Mouse (Mus musculus) WW6 (cell line): ENCODE measurements around the gene Mgll.
A peak's percentile ranks its signal among the peaks of the same experiment; 100 is the strongest.

Source experiments
- DNase-seq: peaks from one replicate; pipeline ENCODE4 v3.0.0-alpha.2; 2013; ENCODE audit warnings: low read depth, low spot score

Mgll gene

DNA sequence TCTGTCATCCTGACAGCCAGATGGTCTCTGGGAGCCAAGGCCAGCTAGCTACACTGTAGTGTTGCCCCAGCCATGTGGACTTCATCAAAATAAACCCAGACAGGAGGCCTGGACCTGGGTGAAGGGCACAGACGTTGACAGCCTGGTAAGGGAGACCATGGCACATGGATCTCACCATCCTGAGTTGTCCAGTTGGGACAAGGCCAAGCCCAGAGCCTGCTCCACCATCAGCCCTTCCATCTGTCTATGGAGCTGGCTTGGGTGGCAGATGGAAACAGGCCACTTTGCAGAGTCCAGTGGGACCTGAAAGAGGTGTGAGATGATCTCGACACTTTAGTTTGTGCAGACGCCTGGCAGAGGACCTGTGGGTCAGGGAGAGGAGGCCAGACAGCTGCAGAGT is 76.5 kb downstream of the Mgll start:
- no peak for DNase-seq

DNA sequence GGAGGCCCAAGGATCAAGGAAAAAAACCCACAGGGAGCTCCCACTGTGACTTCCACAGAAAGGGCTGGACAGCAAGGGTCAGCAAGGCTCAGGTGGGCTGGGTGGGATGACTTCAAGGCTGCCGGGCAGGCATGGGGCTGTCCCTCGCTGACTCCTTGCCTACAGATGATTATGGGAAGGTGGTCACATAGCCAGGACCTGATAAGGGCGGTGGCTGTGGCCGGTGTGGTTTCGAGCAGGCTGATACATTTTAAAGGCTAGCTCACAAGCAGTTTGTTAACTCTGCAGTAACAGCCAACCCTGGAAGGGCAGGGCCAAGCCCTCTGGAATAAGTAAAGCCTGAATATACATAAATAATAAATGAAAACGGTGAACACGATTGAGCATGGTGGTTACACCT is 78.8 kb downstream of the Mgll start:
- no peak for DNase-seq

DNA sequence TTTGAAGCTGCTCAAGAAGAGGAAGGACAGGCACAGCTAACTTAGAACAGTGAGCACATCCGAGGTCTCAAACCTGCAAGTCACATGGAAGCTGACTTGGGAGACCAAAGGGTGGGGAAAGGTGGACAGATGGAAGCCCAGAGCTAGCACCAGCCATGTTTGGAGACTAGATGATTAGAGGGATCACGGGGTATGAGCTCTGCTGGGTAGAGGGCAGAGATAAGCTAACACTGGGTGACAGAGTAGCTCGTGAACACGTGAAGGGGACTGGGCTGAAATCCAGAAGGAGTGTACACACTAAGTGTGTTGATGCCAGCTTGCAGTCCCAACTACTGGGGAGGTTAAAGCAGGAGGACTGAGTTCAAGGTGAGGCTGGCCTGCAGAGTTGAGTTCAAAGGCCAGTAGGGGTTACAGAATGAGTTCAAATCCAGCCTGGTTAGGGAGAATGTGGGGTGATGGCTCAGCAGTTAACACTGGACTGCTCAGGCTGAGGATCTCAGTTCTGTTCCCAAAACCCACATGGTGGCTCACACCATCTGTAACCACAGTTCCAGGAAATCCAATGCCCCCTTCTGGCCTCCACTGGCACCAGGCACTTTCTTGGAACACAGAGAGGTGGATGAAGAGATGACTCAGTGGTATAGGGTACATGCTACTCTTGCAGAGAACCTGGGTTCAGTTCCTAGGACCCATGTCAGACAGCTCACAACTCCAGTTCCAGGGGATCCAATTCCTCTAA is 79.9 kb downstream of the Mgll start:
- no peak for DNase-seq

DNA sequence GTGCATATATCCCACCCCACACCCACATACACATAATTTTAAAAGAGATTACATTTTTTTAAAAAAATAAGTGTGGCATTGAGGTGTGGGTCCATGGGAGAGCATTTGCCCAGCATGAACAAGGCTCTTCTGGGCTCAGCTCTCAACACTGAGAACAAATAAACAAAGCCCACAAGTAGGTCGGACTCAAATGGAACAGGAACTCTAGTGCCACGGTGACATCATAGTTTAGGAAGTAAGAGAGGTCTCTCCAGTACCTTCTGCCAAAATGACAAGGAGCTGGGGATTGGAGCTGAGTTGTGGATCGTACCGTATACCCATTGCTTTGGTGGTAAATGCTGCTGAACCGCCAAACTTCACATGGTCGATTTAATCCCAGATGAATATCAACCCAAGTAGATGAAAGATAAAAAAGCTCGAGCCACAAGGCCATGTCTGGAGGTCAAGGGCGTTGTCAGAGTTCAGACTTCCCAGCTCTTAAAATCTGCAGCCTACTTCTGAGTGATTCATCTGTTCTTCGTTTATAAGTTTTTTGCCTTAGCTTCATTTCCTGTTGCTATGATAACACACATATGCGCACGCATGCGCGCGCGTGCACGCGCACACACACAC is 80.9 kb downstream of the Mgll start:
- no peak for DNase-seq

DNA sequence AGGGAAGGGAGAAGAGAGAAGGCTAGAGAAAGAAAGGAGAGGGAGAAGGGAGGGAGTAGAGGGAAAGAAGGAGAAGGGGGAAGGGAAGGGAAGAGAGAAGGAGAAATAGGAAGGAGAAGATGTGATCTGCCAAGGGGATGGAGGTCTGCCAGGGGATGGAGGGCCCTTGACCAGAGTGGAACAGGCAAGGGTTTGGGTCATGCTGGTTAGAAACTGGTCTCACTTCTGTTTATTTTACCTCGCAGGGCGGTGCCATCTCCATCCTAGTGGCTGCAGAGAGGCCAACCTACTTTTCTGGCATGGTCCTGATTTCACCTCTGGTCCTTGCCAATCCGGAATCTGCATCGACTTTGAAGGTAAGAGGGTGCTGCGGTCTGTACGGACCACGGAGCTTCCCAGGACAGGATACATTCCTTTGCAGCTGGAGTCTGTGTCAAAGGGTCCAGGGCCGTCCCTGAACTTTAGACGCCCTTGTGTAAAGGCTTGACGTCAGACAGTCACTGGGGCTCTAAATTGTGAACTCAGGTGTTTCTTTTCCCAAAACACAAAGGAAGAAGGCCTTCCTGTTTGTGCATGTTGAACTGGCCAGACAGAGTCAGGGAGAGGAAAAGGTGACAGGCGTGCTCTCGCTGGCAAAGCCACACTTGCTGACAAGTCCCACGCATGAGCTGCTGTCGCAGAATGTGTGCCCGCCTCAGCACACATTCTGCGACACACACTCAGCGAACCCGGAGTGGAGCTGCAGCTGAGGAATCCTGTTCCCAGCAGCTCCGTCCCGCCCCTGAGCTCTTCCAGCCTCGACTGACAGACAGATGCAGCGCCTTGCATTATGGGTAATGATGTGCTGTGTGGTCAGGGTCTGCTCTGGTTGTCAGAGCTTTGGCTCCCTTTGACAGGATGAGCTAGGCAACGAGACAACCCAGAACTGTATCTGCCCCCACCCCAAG is 85.2 kb downstream of the Mgll start:
- no peak for DNase-seq

DNA sequence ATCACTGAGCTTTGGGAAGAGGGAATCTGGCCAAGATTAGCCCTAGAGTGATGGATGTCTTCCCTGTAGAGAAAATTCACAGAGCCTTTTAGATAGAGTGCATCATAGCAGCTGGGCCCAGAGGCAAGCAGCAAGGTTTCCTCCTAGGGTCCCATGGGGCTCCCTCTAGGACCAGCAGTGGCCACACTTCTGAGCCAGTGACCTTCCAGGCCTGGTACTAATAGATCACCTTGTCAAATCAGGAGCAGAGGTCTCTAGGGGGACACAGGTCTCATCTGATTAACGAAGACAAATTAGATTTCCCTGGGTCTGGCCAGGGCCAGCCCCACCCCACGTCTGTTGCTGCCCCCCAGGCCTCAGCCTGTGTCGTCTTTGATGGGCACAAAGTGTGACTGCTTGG is 86.1 kb downstream of the Mgll start:
- DNase-seq = no peak

DNA sequence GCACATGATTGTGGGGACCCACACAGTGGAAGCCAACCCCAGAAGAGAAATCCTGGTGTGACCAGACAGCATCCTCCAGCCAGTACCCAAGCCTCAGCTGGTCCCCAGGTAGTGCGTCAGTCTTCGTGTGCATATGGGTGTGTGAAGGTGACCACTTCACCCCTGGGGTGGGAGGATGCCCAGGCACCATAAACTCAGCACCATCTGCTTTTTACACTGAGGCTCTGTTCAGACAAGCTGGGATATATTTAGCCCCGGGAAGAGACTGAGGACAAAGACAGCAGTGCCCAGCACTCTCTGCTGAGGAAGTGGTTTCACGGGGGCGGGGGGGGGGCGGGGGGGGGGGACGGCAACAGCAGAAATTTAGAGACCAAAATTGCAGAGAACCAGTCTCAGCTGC is 87.2 kb downstream of the Mgll start:
- DNase-seq = no peak

DNA sequence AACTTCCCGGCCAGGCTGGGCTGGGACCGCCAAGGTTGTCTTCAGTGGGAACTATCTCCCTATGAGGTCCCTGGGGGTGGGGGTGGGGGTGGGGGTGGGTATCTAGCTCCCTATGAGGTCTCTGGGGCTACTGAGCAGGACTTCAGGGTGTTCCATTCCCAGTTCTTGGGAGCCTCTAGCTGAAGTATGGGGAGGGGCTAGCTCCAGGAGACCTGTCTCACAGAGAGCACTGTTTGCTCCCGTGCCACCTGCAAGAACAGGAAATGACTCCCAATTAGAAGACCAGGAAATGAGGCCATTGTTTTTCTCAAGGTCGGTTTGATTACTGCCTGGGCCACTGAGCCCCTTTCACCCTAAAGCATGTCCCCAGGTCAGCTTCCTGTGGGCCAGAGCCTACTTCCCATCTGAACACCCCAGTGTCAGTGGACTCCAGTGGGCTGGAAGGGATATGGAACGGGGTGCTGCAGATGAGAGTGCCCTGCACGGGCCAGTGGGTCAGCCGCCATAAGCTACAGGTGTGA is 87.7 kb downstream of the Mgll start:
- no peak for DNase-seq

DNA sequence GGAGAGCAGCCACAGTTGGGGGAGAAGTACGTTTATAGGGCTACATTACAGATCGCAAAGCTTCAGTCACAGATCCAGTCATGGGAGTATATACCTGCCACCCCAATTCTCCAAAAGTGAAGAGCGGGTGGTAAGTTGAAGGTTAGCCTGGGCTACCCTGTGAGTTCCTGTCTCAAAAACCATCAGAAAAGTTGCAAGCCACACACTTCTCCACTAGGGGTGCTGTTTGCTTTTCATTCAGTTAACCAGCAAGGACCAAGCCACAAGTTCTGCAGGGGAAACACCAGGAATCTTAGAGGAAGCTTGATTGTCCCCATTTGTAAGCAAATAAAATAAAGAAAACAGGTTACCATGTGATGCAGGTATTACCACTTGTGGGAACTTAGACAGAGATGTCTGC is 88.7 kb downstream of the Mgll start:
- DNase-seq = peak; percentile 36

DNA sequence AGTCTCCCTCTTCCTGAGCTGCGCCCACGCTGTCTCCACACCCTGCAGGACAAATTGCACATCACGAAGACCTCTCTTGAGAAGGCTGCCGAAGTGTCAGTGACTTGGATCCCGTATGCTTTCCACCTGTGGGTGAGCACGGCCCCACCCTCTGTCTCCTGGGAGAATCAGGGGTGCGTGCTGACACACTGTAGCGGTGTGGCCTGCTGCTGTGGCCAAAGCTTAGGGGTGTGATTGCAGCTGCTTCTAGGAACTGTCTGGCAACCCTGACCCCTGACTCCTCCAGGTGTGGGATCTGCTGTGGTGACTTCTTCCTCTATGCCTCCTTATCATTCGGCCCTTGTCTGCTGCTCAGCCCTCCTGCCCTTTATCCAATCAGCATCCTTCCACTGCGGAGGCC is 89.6 kb downstream of the Mgll start:
- DNase-seq = no peak

DNA sequence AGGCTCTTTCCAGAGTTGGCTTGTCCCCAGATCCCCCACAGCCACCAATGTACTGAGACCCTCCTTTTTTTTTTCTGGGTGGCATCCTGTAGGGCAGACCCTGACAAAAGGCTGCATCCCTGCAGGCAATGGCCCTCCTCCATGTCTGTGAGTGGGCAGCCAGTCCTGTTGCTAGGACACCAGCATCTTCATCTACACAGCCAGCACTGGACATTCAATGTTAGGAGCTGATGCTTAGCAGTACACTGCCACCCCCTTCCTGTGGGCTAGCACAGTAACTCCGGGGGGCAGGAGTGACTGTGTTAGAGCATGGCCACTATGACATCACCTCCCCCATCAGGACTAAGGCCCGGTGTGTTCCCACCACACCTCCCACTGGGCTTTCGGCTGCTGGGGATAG is 90.8 kb downstream of the Mgll start:
- DNase-seq = no peak

DNA sequence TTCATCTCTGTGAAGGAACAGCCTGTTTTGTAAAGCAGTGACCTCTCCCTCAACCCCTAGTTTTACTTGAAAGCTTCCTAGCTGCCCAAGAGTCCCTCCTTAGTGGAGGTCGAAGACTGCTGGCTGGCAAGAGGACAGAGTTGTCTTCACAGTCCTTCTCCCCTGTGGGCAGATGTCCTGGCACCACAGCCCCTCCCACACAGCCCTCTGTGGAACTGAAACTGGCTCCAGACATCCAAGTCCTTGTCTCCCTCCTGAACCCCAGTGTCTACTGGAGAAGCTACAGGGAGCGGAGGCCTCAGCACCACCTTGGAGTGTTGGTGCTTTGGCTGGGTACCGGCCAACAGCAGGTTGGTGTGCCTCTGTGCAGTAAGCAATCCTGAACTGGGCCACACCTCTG is 91.3 kb downstream of the Mgll start:
- DNase-seq = no peak

DNA sequence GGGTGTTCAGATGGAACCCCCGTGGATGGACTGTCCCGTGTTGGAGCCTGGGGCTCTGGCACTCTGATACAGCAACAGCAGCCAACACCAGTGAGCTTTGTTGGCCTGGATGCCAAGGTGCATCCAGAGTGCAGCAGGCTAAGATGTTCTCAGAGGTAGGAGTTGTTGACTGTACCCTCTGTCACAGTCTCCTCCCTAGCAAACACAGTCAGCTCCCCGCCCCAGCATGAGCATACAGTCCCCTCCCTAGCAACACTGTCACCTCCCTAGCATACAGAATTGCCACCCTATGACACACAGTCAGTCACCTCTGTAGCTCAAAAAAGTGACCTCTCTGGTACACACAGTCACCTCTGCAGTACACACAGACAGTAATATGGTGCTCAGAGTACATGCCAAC is 92.7 kb downstream of the Mgll start:
- no peak for DNase-seq

DNA sequence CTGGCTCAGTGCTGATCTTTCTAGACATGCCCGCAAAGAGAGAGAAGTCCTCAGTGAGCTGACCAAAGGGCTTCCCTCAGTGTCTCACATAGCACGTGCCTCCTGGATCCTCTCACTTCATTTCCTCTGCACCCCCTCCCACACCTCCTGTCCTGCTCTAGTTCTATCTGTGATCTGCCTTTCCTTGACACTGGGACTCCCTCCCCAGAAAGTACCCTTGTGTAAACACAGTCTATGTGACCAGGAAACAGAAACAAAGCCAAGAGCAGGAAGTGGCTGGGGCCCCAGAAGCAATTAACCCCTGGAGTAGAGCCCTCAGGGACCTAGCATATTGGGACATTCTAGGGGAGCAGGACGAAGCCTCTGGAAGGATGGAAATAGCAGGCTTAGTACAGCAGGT is 96.6 kb downstream of the Mgll start:
- no peak for DNase-seq

DNA sequence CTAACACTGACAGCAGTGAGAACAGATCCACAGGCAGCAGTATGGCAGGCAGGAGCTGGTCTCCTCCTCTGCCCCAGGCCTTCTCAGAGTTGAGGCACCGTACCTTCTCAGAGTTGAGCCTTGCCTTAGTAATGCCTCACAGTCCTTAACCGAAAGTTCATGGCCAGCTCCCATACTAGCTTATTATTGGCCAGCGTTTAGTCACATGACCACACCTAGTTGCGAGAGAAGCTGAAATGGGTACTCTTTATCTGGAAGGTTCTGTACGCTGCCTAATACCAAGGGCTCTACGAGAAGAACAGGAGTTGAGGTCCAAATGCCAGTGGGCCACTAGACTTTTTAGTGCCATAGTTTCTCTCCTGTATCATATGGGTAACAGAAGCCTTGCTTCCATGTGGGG is 97.1 kb downstream of the Mgll start:
- no peak for DNase-seq

DNA sequence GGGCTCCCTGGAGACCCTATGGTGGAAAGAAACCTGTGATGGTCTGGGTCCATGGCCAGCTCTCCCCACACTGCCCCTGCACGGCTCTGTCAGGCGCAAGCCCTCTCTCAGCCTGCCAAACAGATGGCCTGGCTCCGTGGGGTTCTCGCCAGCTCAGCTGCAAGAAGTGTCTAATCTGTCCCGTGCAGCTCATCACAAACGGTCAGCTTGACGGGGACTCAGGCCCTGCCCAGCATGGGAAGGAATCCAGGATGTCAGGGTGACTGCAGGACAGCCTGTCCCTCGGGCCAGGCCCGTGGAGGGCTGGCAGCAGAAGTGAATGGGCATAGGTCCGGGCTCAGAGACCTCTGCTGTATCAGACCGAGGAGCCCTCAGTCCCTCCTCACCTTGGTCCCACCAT is 97.7 kb downstream of the Mgll start:
- no peak for DNase-seq

DNA sequence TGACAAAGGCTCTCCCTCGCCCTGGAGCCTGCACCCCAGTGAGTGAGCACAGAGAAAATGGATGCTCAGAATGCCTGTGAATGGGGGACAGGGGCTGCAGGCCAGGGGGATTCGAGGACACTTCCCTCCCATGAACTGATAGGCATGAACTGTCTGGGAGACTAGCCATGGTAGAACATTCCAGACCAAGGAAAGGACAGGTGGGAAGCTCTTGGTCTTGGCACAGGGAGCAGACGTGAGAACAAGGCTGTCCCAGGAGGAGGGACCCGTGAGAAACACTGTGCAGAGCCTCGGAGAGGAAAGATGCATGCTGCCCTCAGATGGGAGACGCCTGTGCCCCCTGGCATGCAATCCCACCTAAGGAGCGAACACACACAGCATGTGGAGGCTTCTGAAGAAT is 100.0 kb downstream of the Mgll start:
- DNase-seq = no peak

DNA sequence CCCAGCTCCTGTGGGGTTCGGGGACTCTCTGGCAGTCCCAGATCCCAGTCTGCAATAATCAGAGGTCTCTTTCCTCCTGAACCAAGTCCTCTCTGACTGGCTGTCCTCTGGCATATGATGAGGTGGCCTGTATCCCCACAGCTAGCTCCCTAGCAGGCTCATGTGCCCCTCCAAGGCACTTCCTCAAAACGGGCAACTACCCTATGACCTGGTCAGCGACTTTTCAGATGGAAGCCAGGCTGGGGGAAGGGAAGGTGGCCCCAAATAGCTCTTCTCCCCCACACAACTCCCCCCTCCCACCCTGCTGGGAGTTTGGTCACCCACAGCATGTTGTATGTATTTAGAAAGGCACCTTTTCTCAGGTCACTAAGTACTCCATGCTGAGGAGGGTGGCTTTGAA is 101.9 kb downstream of the Mgll start:
- DNase-seq = no peak

DNA sequence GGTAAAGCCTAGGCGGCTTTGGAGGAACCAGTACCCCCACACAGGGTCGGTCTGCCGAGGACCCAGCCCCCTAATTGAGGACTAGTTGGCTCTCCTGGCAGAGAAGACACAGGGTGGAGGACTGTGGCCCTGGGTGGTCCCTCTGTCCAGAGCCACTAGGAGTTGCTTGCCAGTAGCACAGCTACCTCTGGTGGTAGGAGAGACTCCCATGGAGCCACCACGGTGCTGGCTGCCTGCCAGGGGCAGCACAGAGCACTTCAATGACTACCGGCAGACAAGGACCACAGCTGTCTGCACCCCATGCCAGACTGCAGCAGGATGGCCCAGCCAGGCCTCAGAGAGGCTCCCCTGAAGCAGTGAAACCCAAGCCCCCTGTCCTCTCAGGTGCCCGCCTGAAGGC is 102.3 kb downstream of the Mgll start:
- no peak for DNase-seq

DNA sequence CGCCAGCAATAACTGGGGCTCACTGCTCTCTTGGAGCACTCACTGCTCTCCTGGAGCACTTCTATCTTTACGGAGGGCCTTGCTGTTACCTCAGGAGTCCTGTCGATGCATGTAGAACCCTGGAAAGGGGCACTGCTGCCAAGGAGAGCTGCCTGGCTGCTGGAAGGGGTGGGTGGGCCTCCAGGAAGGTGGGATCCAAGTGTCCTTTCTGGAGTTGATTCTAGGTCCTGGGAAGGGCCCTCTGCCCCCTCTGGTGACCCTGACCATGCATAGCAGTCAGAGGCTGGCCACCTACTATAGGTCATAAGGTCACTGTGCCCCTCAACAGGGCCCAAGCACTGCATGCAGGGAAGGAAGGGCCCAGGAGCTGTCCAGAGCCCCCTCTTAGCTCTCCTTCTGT is 102.8 kb downstream of the Mgll start:
- DNase-seq = no peak

DNA sequence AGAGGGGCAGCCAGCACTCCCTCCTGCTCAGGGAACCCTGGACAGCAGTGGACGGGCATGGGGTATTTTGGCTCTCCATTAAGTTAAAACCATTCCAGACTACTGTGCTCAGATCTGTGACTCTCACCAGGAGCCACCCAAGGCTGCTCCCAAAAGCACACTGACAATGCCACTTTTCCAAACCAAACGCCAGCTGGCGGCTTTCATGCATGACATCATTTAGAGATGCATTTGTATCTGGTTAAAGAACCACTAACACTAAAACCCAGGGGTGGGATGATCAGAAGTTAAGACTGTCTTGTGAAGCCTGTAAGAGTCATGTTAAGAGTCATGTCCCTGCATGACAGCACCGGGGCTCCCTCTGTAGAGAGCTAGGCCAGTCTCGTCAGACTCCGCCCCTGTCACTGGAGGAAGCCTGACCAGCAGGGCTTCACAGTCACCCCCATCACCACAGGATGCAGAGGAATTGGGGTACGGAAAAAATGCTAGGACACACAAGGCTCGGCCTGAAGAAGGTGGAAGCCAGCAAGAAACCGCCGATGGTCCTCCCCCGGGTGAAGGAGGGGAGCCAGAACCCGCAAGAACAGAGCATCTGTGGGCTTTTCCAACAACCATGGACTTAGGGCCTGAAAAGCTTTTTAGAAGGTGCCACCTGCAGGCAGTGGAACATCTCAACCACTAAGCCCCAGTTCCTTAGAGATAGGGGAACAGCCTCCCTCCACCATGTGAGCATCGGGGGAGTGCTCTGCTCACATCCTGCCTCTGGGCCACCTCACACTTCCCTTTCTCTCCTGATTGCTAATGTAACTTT is 103.4 kb downstream of the Mgll start:
- DNase-seq = no peak
